Mouse (Mus musculus): ENCODE results near the gene Togaram2. TPM values are rescaled to one million over a fixed set of nuclear protein-coding genes. Genes with fewer than 3 reads are reported as not detected.
A peak's percentile ranks its signal among the peaks of the same experiment; 100 is the strongest.

The Togaram2 gene
- polyA plus RNA-seq, 1 experiment from 2014 or later, result 0.05 TPM

DNA sequence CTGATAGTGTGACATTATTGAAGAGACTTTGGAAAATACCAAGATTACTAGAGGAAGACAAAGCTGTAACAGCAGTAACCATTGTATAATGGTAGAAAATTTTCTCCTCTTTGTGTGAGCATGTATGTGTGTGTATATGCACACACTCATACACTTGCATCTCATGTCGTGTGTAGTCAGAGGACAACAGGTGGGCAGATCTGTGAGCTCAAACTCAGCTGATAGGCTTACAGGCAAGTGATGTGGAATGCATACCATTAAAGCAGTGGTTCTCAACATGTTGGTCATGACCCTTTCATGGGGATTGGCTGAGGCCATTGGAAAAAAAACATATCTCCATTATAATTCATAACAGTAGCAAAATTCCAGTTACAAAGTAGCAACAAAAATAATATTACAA is 12.7 kb upstream of the Togaram2 start:
- Histone ChIP-seq H3K9me3 (no peaks in the 10 kb centered on the region), H3K4me1 (0 out of 2 replicates have a peak, but pooled peaks cover 4% of the 10 kb centered on the region), H3K27ac (replicated peaks) (no peak overlapping the region), H3K36me3 (replicated peaks) (peaks cover 40% of the 10 kb centered on the region), H3K27me3 (replicated peaks; ENCODE audit: low read depth, poor library complexity, severe bottlenecking) (no peaks in the 10 kb centered on the region), H3K4me3 (no peak overlapping the region)
- WGBS, result 51% methylated on average over 1 of the region's 1 CpGs
- no peak for DNase-seq (ENCODE audit: low spot score)

DNA sequence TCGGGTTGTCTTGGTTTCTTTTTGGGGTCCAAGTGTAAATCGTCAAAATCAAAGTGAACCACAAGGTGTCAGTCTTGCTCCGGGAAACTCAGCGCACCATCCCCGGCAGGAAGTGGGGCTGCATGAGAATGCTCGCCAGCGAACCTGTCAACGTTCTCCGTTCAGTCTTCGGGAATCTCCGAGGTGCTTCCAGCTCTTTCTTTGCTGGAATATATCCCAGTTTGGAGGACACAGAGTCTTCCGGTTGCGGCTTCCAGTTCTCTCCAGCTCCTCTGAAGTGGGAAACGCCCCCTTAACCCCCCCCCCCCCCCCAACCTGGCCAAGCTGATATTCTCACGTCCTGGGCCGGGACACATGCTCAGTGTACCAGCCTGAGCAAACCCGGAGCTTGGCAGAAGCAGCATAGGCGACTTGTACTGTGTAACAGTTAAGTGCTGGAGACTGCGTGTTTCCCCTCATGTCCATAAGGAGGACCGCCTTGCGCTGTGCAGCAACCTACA is 10.3 kb upstream of the Togaram2 start:
- Histone ChIP-seq H3K4me3 (peak overlapping the region; percentile 56), H3K27me3 (replicated peaks; ENCODE audit: low read depth, poor library complexity, severe bottlenecking) (no peaks in the 10 kb centered on the region), H3K27ac (replicated peaks) (no peak overlapping the region), H3K9me3 (no peaks in the 10 kb centered on the region), H3K36me3 (replicated peaks) (peaks cover 16% of the 10 kb centered on the region), H3K4me1 (0 out of 2 replicates have a peak, but pooled peaks cover 4% of the 10 kb centered on the region)
- DNase-seq (ENCODE audit: low spot score), result peak; percentile 77
- WGBS, result 12% methylated on average over 21 of the region's 21 CpGs

DNA sequence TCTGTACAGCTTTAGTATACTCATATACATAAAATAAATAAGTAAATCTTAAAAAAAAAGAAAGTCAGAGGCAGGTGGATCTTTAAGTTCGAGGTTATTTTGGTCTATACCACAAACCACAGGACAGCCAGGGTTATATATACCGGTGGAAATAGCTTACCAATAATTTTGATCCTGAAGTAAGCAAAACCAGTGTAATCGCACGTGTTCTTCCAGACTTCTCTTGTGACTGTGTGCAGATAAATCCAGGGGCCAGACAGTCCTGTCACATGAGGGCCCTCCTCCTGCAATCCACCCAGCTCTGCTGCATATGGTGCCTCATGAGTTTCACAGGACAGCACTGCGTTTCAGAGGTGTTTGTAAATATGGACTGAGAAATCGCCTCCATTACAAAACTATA is 9.6 kb upstream of the Togaram2 start:
- Histone ChIP-seq H3K4me3 (no peak overlapping the region), H3K36me3 (replicated peaks) (peaks cover 9% of the 10 kb centered on the region), H3K4me1 (0 out of 2 replicates have a peak, but pooled peaks cover 4% of the 10 kb centered on the region), H3K27me3 (replicated peaks; ENCODE audit: low read depth, poor library complexity, severe bottlenecking) (no peaks in the 10 kb centered on the region), H3K9me3 (no peaks in the 10 kb centered on the region; the same call in 1 of the 2 replicates), H3K27ac (replicated peaks) (no peak overlapping the region)
- WGBS, result 88% methylated on average over 6 of the region's 6 CpGs
- no peak for DNase-seq (ENCODE audit: low spot score)

DNA sequence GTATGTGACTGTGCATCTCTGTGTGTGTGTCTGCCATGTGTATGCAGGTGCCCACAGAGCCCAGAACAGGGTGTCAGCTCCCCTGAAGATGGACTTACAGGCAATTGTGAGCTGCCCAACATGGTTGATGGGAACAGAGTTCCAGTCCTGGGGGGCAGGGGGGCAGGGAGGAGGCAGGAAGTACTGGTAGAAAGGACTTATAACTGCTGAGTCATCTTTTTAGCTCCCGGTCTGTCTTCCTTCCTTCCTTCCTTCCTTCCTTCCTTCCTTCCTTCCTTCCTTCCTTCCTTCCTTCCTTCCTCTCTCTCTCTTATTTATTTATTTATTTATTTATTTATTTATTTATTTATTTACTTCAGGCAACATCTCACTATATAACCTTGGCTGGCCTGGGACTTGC is 8.9 kb upstream of the Togaram2 start:
- no peak for DNase-seq (ENCODE audit: low spot score)
- H3K36me3 ChIP-seq (replicated peaks), result peaks cover 2% of the 10 kb centered on the region; the same call in 1 of the 2 replicates
- 0 out of 2 replicates have a peak, but pooled peaks cover 4% of the 10 kb centered on the region for H3K4me1 ChIP-seq
- H3K27ac ChIP-seq (replicated peaks), result no peak overlapping the region
- no peaks in the 10 kb centered on the region; the same call in 1 of the 2 replicates for H3K9me3 ChIP-seq
- H3K4me3 ChIP-seq, result no peak overlapping the region
- H3K27me3 ChIP-seq (replicated peaks; ENCODE audit: low read depth, poor library complexity, severe bottlenecking), result no peaks in the 10 kb centered on the region
- 78% methylated on average over 1 of the region's 1 CpGs for WGBS

DNA sequence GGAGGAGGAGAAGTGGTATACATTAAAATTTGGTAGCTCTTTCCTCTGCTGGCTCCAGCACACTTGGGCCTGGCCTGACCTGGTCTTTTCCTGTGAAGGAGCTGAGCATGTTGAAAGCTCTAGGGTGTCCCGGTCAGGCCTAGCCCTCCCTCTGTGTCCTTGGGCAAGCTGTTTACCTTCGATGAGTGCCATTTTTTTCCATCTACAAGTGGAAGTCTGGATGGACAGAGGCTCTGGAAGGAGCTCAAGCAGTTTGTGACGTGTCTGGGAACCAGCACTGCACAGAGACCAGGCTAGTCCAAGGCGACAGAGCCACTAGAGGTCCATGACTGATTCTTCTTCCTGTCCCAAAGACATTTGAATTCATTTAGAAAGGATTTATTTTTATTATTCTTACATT is 7.9 kb upstream of the Togaram2 start:
- 0 out of 2 replicates have a peak, but pooled peaks cover 4% of the 10 kb centered on the region for H3K4me1 ChIP-seq
- H3K27me3 ChIP-seq (replicated peaks; ENCODE audit: low read depth, poor library complexity, severe bottlenecking), result no peaks in the 10 kb centered on the region
- no peaks in the 10 kb centered on the region; the same call in 1 of the 2 replicates for H3K9me3 ChIP-seq
- DNase-seq (ENCODE audit: low spot score), result no peak
- 85% methylated on average over 4 of the region's 4 CpGs for WGBS
- no peak overlapping the region for H3K27ac ChIP-seq (replicated peaks)
- H3K36me3 ChIP-seq (replicated peaks), result no peaks in the 10 kb centered on the region
- H3K4me3 ChIP-seq, result no peak overlapping the region

DNA sequence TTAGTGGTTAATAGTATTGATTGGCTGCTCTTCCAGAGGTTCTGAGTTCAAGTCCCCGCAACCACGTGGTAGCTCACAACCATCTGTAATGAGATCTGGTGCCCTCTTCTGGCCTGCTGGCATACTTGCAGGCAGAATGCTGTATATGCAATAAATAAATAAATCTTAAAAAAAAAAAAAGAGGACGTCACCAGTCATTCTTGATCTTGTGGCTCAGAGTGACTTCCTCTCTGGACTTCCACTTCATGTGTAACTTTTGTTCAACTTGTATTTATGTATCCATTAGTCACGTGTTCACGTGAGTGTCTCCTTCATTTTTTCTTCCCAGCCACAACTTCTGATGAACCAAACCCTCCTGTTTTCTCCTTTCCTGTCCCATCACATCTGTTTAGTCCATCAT is 3.5 kb upstream of the Togaram2 start:
- peaks cover 6% of the 10 kb centered on the region for H3K4me1 ChIP-seq
- H3K27ac ChIP-seq (replicated peaks), result no peak overlapping the region
- 85% methylated on average over 5 of the region's 5 CpGs for WGBS
- H3K4me3 ChIP-seq, result no peak overlapping the region
- DNase-seq (ENCODE audit: low spot score), result no peak
- no peaks in the 10 kb centered on the region; the same call in 1 of the 2 replicates for H3K9me3 ChIP-seq
- no peaks in the 10 kb centered on the region for H3K36me3 ChIP-seq (replicated peaks)
- no peaks in the 10 kb centered on the region for H3K27me3 ChIP-seq (replicated peaks; ENCODE audit: low read depth, poor library complexity, severe bottlenecking)

DNA sequence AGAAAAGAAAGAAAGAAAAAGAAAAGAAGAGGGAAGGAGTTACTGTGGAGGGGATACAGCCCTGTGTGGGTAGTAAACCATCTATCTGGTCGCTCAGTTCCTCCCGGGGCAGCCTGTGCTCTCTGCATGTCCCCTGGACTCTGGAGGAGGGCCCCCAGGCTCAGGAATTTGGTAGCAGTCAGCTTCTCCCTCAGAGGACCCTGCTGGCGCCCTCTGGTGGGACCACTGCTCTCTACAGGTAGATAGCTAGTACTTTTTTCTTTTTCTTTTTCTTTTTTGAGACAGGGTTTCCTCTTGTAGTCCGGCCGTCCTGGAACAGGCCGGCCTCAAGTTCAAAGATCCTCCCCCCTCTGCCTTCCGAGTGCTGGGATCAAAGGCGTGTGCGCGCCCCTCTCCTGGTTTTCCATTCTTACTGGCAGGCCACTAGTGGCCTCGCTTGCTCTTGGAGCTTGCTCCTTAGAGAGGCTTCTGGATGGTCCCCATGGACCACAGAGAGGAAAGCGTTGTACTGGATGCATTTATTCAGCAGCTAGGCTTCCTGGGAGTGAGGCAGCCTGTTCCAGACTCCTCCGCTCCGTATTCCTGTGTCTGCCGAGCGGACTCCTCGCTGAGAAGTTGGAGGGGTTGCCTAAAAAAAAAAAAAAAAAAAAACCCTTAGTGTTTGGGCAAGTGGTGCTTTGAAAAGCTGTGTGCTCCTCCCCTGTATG is 1.1 kb upstream of the Togaram2 start:
- H3K9me3 ChIP-seq, result no peaks in the 10 kb centered on the region; the same call in 1 of the 2 replicates
- WGBS, result 55% methylated on average over 17 of the region's 17 CpGs
- H3K27me3 ChIP-seq (replicated peaks; ENCODE audit: low read depth, poor library complexity, severe bottlenecking), result no peaks in the 10 kb centered on the region
- DNase-seq (ENCODE audit: low spot score), result peak; percentile 69
- H3K36me3 ChIP-seq (replicated peaks), result no peaks in the 10 kb centered on the region
- no peak overlapping the region for H3K4me3 ChIP-seq
- H3K4me1 ChIP-seq, result peaks cover 14% of the 10 kb centered on the region
- no peak overlapping the region for H3K27ac ChIP-seq (replicated peaks)

DNA sequence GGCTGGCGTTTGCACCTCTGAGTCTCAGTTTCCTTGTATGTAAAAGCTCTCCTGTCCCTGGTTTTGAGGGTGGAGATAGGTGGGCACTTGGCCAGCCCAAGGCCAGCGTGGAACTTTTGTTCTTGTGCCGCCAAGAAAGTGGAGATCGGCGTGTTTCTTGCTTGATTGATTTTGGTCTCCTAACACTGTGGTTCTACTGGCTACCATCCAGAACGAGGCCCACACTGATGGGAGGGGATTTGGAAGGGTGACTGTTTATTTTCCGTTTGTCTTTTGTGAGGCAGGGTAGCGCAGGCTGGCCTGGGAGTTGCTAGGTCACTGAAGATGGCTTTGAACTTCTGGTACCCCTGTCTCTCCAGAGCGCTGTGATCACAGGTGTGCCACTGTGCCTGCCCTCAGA is 875 bp downstream of the Togaram2 start:
- Histone ChIP-seq H3K27ac (replicated peaks) (no peak overlapping the region), H3K9me3 (no peaks in the 10 kb centered on the region; the same call in 1 of the 2 replicates), H3K4me1 (peaks cover 14% of the 10 kb centered on the region), H3K27me3 (replicated peaks; ENCODE audit: low read depth, poor library complexity, severe bottlenecking) (no peaks in the 10 kb centered on the region), H3K36me3 (replicated peaks) (no peaks in the 10 kb centered on the region), H3K4me3 (no peak overlapping the region)
- no peak for DNase-seq (ENCODE audit: low spot score)
- WGBS, result 87% methylated on average over 9 of the region's 9 CpGs

DNA sequence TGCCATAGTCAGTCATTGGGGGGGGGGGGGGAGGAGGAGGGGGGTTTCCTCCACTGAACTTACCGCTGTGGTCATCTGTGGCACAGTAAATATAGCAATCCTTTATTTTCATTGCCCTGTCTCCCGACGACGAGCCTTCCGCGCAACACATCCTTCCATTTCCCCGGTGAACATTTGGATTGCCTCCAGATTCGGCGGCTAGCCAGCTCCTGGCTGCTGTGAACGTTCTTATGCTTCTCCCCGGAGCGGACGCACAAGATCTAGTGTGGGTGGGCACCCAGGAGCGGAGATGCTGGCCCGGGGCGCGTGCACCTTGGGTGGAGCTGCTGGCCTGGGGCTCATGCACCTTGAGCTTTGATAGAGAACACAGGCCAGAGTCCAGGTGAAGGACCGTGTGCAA is 1.8 kb downstream of the Togaram2 start:
- Histone ChIP-seq H3K27ac (replicated peaks) (no peak overlapping the region), H3K36me3 (replicated peaks) (no peaks in the 10 kb centered on the region), H3K27me3 (replicated peaks; ENCODE audit: low read depth, poor library complexity, severe bottlenecking) (no peaks in the 10 kb centered on the region), H3K4me1 (peaks cover 14% of the 10 kb centered on the region), H3K9me3 (no peaks in the 10 kb centered on the region), H3K4me3 (no peak overlapping the region)
- WGBS, result 93% methylated on average over 18 of the region's 18 CpGs
- no peak for DNase-seq (ENCODE audit: low spot score)

DNA sequence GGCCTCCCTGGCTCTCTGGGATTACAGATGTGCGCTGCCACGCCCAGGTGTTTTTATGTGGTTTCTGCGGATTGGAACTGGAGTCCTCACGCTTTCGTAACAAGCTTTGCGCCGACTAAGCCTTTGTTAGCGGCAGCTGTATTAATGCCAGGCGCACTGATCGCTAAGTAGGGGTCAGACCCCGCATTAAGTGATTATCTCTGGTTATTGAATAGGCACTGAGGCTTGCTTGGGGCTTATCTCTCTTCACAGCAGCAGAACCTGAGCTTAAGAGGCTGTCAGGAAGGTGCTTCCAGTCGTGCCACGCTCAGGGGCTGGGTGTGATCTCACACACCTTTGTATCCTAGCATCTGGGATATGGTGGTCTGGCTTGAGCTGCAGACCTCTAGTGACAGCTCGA is 8.6 kb downstream of the Togaram2 start:
- no peaks in the 10 kb centered on the region for H3K27me3 ChIP-seq (replicated peaks; ENCODE audit: low read depth, poor library complexity, severe bottlenecking)
- no peaks in the 10 kb centered on the region for H3K36me3 ChIP-seq (replicated peaks)
- no peak overlapping the region for H3K27ac ChIP-seq (replicated peaks)
- no peak overlapping the region for H3K4me3 ChIP-seq
- peak; percentile 29 for DNase-seq (ENCODE audit: low spot score)
- peaks cover 16% of the 10 kb centered on the region; the same call in 1 of the 2 replicates for H3K4me1 ChIP-seq
- WGBS, result 80% methylated on average over 14 of the region's 14 CpGs
- no peaks in the 10 kb centered on the region for H3K9me3 ChIP-seq

DNA sequence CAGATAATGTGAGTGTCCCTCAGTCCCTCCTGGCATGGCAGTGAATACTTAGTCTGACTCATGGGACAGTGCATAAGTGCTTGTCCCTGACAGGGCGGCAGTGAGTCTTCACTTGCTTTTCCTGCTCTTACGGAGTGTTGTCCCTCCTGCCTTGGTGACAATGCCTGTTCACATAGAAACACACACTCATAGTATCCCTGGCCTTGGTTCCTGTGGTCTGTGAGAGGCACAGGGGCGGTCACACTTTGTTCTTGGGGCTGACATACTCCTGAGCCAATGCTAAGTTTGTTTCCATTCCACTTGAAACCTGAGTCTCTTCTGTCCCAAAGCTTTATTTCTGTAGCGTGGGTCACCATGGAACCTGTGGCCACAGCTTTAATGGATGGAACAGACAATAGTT is 9.3 kb downstream of the Togaram2 start:
- no peak for DNase-seq (ENCODE audit: low spot score)
- Histone ChIP-seq H3K36me3 (replicated peaks) (no peaks in the 10 kb centered on the region), H3K27me3 (replicated peaks; ENCODE audit: low read depth, poor library complexity, severe bottlenecking) (no peaks in the 10 kb centered on the region), H3K9me3 (no peaks in the 10 kb centered on the region), H3K4me1 (peaks cover 16% of the 10 kb centered on the region; the same call in 1 of the 2 replicates), H3K27ac (replicated peaks) (no peak overlapping the region), H3K4me3 (no peak overlapping the region)
- WGBS, result 82% methylated on average over 4 of the region's 4 CpGs

DNA sequence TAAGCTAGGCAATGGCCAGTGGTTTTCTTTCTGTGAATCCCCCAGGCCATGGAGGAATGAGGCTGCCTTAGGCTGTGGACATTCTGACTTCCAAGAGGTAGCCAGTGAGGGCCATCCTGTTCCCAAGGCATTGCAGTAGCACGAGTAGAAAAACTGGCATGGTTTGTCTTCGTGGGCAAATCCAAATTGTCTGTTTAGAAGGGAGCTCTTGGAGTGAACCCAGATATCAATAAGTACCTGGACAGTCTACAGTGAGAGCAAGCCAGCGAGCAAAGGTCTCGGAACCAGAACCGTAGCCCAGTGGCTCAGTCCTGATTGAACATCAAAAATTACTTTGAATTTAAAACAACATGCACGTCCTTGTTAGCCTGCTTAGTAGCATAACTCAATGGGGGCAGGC is 10.2 kb downstream of the Togaram2 start:
- WGBS, result 91% methylated on average over 6 of the region's 6 CpGs
- Histone ChIP-seq H3K27ac (replicated peaks) (no peak overlapping the region), H3K4me1 (peaks cover 16% of the 10 kb centered on the region; the same call in 1 of the 2 replicates), H3K4me3 (no peak overlapping the region), H3K9me3 (no peaks in the 10 kb centered on the region), H3K36me3 (replicated peaks) (no peaks in the 10 kb centered on the region), H3K27me3 (replicated peaks; ENCODE audit: low read depth, poor library complexity, severe bottlenecking) (no peaks in the 10 kb centered on the region)
- DNase-seq (ENCODE audit: low spot score), result no peak

DNA sequence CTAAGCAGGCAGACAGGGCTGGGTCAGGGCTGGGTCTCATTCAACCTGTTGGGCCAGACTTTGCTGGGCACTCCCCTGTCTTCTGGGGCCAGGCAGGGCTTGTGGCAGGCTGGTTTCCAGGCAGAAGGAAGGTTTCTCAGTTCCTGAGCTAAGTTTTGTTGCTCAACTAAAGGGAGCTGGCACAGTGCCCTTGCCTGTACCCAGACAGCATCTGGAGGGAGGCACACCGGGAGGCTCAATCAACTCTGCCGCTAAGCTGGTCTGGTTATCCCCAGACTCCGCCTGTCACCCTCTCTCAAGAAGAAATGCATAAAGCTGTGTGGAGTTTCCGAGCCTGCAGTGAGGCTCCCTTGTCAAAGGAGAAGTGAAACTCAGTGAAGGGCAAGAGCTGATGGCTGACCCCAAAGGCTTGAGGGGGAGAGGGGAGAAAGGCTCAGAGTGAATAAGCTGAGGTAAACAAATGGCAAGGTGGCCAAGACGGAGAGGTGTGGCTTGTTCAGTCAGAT is 11.1 kb downstream of the Togaram2 start:
- Histone ChIP-seq H3K4me3 (no peak overlapping the region), H3K27me3 (replicated peaks; ENCODE audit: low read depth, poor library complexity, severe bottlenecking) (no peaks in the 10 kb centered on the region), H3K4me1 (peaks cover 16% of the 10 kb centered on the region; the same call in 1 of the 2 replicates), H3K9me3 (no peaks in the 10 kb centered on the region), H3K36me3 (replicated peaks) (no peaks in the 10 kb centered on the region), H3K27ac (replicated peaks) (no peak overlapping the region)
- WGBS, result 62% methylated on average over 5 of the region's 5 CpGs
- no peak for DNase-seq (ENCODE audit: low spot score)
